Mouse (Mus musculus) adrenal gland, postnatal 25 days (tissue): ENCODE data around the gene Cat. TPM values are rescaled to one million over a fixed set of nuclear protein-coding genes. Genes with fewer than 3 reads are reported as not detected.

Source experiments
- DNase-seq: peaks from one replicate; pipeline ENCODE4 v3.0.0; 2021; ENCODE audit warnings: mixed read lengths
- long read RNA-seq: library from polyadenylated mRNA; stranded (forward); transcript quantifications from one replicate; pipeline ENCODE4 v2.0.0, GENCODE M21; 2021
- total RNA-seq: library from RNA; stranded (reverse); gene quantifications from 2 replicates; pipeline ENCODE4 v1.2.3, GENCODE M21; 2021

The Cat gene
- 332 and 416 TPM in 2 replicates for total RNA-seq
- long read RNA-seq, transcript Cat-201 (13 exons, 2,613 nt) = major isoform, 1,238 of 1,465 reads
- long read RNA-seq, partial matches to known transcripts = 193 of 1,465 reads
- long read RNA-seq, other reads (novel, unspliced or antisense) = 34 of 1,465 reads

DNA sequence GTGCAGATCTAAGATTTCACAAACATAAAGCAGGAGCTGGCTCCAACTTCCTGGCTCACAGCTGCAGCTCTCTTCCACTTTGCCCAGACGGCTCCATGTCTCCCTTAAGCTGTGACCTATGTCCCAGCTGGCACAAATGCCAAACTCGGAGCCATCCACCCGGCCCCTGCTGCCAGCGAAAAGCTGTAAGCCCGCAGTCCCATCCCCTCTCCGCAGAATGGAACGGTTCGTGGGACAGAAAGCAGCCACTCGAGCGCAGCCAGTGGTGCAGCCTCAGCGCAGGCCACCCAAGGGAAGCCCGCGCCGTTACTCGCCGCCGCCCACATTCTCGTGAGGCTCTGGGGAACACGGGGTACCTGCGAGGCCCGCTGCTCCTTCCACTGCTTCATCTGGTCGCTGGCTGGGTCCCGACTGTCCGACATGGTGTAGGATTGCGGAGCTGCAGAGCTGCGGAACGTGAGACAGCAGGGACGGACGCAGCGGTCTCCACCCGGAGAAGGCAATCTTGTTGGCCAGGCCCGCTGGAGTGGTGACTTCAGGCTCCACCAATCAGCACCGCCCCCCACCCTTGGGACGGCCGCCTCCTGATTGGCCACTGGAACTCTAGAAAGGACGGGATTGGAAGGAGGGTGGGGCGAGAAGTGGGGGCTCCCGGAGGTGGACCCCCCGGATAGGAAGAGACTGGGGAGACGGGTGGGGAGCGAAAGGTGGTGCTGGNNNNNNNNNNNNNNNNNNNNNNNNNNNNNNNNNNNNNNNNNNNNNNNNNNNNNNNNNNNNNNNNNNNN is at the start of gene Cat:
Gene Cat, minus strand, starts transcription at position 544 of the 785 bp plus-strand sequence.
- DNase-seq = peak; percentile 97

DNA sequence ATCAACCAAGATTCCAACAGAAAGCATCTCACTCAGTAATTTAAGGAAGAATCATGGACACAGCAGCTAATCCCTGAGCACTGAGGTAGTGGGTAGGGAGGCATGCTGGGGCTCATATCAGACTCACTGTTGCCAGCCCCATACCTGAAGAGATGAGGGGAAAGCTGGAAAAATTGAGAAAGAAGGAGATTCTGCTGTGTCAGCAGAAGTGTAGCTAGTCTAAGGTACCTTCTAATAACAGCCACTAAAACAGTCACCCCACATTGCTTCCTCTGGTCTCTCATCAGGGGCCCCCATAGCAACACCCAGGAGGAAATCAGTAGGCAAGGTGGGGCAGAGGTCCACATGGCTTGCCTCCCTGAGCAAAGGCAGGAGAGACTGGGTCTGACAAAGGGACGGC is 40.6 kb upstream of the Cat start:
- DNase-seq = no peak

DNA sequence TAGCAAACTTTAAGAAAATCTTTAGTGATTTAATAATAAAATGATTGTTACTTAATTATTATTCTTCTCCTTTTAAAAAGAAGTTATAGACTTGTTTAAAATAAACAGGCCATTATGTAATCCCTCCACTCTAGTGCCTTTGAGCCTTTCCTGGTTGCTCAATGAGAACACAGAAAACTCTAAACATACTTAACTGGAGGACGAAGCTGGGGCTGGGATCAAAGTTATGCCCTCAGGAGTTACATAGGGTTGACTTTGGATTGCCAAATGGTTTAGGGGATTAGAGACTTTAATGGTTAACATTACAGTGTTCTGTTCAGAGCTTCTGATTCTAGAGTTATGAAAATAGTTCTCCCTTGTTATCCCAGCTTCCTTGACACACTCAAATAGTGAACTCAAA is 31.5 kb upstream of the Cat start:
- no peak for DNase-seq

DNA sequence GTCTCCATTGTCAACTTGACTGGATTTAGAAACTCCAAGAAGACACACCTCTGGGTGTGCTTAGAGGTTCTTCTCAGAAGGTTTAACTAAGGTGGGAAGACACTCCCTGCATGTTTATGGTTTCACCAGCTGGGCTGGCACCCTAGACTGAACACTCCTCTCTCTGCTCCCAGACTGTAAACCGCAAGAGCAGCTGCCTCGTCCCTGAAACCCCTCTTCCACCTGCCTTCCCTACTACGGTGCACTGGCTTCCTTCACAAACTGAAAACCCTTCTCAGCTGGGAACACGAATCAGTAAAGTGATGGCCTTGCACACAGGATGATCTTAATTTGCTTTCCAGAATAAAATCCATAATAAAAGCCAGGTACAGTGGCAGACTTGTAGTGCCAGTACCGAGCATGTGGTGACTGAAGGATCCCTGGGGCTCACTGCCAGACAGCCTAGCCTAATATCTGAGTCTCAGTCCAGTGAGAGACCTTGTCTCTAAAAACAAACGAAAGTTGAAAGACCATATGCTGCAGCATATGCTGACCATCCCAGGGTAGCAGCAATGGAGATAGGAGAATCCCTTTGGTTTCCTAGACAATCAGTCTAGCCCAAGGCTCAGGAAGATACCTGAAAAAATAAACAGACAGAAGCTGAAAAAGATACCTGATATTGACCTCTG is 30.7 kb upstream of the Cat start:
- no peak for DNase-seq

DNA sequence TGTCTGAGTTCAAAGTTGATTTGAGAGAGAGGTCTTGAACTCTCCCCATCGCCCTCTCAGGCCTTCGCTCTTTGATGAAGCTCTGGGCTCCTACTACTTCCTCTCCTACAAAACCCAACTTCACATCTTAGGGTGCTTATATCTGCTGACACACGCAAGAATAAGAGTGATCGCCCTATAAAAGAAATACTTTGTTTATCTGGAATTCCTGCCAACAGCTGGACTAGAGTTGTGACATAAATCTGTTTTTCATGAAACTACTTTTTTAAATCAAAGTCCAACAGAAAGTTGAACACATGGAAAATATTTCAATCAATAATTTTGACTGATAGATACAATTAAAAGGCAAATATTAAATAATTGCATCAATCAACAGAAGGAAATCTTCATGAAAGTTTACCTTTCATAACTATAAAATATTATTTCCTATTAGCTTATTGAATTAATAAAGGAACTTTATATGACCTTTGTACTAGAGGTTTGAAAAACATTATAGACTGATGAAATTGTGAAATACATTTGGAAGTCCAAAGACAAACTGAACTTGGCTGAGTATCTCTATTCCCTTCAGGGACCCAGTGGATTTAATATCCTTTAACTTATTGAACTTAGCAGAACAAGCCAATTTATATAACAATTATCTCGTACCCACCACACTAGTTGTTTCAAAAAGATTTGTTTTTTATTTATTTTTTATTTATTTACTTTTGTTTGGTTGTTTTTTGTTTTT is 27.3 kb upstream of the Cat start:
- no peak for DNase-seq

DNA sequence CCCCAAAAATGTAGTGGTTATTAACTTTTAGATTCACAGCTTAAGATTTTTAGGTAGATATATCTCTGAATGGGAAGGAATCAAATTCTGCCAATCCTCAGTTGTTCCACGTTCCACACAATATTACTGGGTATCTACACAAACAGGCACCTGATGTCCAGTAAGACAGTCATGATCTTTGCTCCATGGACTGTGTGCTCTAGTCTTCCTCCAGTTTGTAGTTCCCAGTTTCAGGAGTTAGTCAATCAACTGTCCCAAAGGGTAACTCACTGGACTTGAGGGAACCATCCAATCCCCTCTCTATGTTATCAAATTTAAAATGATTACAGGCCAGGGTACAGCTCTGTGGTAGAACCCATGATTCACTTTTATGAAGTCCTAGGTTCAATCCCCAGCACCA is 26.7 kb upstream of the Cat start:
- DNase-seq = no peak

DNA sequence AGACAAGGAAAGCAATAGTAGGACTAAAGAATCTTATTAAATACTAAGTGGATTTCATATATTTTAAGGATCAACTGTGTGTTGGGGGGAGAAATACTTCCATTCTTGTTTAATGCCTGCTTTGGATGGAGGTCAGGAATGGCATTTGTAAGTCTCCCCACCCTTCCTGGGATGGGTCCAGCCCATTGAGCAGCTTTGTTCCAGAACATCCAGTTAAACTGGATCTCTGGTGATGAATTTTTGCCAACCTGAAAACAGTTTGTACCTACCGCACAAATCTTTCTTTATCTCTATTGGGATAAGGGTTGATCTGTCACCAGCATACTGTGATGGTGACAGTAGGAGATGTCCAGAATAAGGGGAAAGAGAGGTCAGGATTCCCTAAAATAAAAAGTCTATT is 26.1 kb upstream of the Cat start:
- DNase-seq = no peak

DNA sequence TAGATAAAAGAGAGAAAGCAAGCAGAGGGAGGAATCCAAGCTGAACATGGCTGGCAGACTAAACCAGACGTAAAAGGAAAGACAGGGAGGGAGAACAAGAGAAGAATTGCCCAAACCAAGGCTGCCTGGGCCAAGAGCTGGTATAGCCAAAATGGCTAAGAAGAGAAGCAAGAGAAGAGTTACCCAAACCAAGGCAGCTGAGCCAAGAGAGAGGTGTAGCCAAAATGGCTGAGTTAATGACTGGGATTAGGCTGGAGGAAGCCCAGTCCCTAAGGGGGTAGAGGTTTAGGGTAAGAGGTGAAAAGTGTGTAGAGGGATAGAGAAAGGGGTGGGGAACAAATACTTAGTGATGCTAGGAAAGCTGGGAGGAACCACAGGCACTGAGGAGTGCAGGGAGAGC is 22.7 kb upstream of the Cat start:
- no peak for DNase-seq

DNA sequence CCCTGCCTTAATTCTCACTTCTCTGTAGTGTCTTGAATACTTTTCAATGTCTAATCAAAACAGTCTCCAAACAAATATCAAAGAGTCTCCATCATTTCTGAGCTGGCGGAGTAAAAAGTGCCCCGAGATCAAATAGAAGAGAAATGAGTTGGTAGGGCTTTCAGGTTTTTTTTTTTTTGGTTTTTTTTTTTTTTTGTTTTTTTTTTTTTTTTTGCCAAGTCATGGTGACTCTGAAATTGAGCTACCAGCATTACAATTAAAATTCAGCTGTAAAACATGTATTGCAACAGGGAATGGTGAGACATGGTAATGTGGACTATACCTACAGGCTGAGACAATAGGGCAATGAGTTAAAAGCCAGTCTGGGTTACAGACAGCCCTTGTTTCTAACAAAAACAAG is 21.0 kb upstream of the Cat start:
- no peak for DNase-seq

DNA sequence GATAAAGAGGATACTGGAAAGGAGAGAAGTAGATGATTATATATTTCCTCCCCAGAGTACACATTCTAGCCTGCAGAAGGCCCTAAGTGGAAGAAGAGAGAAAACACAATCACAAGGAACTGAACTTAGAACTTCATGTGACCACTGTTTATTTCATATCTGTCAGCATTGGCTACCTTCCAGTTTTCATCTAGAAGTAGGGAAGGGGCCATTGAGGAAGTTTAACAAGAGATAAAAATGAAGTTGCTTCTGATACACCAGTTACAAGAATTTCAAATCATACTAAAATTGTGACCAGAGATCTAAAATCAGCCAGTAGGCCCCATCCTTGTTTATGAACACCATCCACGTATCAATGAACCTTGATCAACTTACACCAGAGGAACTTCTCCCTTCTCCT is 19.5 kb upstream of the Cat start:
- DNase-seq = no peak

DNA sequence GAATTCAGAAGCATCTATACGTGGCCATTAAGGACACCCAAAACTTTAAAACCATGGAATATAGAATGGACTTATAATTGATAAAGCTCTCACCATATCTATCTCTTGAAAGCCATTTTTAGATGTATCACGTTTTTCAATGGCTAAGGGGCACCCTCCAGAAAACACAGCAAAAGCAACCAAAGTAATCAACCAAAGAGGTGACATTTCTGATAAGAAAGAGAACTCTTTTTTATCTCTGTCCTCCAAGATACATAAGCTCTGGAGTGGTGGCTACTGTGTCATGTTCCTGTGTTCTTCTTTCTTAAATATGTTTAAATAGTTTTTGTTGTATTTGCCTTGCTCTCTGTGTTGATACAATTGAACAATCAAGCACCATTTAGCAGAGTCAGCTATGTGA is 15.8 kb upstream of the Cat start:
- DNase-seq = no peak

DNA sequence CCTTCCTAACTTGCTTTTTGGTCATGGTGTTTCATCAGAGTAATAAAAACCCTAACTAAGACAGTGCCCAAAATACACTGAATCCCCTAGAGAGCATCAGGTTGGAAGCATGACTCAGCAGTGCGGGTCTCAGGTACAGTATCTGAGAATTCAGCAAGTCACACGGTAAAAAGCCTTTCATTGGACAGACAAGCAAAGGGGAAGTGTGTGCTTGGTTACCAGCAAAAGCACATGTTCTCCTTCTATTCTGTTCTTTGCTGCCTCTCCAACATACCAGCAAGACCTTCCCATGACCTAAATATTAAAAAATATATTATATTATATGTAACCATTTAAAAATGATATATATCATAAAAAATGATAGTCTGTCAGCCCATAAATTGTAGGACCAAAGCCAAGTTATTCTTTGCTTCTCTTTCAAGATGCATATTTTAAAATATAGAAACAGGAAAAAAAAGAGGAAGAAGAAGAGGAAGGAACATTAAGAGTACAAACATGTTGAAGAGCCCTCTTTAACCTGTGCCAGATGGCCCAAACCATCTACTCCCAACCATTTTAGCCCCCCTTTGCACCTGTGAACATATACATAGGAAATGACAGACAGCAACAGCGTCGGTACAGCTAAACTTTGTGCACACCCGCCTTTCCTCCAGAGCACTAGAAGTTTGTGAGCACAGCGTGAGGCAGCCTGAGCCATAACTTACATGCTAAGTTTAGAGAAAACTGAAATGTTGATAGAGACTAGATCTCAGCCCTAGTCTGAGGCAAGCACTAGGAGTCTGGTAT is 10.9 kb upstream of the Cat start:
- no peak for DNase-seq

DNA sequence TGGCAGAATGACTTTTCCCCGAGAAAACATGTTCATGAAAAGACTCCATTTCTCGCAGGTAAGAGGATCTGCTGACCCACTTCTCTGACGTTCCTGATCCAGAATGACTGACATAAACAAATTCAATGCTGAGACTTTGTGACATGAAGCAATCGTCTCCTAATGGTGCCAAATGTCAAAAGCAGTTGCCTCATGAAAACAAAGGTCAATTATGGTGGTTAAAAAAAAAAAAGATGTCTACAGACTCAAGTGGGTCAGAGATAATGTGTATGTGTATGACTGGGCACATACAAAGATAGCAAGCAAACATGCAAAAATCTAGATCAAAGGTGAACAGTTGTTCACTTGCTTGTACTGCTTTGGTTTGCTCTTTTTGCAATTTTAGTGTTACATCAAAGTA is 8.9 kb upstream of the Cat start:
- DNase-seq = no peak

DNA sequence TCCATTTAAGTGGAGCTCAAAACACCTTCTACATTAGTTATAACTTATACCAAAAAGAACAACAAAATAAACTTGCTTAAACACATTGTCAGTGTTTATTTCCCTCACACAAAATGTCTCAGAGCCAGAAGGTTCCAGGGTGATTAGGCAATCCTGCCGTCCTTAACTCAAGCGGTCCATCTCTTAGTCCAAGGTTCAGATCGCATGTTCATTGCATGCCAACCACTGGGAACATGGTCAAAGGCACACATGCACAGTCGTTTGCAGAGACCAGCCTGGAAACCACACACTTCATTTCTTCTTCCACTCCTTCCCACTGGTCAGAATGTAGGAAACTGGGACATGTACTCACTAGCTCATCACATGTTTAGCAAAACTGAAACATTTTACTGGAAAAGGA is 7.6 kb upstream of the Cat start:
- no peak for DNase-seq

DNA sequence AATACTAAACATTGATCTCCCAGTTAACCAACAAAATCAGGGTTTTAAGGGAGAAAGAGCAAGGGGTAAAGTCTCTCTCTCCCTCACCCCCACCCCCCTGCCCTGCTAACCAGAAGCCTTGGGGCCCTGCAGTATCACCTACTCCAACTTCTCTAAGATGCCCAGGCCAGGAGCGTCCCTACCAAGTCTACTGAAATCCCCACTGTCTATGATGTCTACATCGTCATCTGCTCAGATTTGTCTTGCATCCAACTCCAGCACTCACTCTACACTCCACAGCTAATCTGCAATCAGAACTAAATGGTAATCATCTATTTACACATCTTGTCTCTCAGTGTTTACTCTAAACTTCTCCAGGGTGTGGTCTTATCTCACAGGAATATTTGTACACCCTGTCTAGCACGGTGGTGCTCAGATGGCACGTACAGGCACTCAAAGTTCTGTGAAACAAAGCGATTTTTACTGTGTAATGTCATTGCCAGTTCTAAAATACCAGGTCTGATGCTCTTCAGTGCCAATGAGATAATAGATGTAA is 907 bp downstream of the Cat start:
- DNase-seq = no peak

DNA sequence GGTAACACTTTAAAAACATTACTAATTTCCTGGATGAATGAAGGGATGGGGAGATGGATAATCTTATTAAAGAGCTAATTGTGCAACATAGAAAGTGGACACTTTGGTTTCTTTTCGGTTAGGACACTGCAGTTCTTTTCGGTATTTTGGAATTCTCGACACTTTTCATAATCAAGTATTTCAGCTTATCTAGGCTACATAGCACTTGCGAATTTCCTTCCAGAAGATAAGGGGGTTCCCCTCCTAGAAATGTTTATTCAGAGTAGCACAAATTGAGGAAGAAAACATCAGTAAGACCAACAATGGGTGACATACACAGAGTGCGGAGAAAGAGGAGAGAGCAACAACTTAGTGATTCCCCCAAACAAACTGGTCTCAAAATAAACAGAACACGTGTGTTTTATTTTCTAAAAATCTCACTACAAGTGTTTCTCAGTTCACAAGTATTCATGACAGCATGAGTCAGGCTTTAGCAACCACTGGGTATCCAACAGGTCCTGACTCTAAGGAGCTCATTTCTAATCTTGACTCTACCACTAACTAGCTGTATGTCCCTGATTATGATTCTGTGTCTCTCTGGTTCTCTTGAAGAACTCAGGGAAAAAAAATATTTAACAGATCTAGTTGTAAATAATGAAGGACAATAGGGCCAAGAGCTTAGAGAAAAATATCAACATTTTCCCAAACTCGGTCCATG is 1.5 kb downstream of the Cat start:
- no peak for DNase-seq

DNA sequence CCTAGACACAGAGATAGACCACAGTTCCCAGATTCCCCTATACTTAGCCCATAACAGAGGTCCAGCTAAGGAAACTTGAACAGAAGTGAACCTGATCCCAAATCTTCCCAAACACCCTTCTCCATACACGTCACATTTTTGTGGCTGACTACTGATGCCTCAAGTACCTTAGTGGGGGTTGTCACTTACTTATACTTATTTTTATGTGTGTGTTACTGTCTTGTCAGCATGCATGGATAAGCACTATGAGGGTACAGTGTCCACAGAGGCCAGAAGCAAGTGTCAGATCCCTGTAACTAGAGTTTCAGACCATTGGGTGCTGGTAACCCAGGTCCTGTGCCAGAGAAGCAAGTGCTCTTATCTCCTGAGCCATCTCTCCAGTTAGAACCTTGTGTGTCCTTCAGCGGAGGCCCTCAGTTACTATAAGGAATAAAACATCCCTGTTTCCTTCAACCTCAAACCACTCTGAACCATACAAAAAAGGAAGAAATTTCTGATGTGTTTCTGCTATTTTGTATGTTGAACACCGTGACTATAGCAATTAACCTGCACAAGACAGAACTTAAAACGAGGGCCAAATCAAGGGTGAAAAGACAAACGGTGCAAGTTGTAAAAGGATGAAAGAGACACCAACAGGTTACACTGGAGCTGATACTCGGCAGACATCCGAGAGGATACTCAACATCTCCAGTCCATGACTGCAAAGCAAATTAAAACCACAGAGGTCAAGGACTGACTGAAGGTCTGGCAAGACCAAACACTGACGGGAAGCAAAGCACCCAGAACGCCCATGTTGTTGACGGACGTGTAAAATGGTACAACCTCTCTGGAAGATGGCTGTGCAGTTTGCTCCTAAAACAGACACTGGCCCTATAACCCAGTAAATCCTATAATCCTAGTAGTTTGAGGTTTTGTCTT is 3.4 kb downstream of the Cat start:
- DNase-seq = no peak

DNA sequence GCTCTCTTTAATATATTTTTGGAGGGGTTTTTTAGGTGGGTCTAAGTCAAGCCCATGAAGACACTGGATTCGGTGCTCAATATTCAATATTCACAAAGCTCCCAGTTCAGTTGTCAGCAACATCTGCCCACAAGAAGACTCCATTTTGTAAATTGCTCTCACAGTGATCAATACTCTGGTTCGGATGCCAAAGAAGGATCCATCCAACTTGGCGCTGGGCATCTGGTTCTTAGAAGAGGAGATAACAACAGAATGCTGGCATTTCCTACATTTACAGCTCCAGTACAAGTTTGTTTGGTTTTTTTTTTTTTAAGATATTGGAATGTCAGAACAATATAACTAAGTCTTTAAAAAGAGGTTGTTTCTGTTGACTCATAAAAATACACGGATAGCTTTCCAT is 4.1 kb downstream of the Cat start:
- no peak for DNase-seq

DNA sequence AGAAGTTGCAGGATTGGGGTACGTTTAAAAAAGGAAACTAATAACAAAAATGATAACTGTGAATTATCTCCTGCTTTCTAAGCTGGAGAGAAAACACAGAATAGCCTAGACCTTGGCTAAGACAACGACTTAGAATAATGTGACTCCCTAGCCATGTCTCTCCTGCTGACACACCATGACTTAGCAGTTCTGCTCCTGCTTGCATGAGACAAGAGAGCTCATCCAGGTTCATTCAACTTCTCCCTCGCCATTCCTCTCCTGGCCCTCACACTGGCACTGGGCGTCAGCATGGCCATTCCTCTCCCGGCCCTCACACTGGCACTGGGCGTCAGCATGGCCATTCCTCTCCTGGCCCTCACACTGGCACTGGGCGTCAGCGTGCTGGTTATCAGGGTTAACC is 4.7 kb downstream of the Cat start:
- DNase-seq = no peak

DNA sequence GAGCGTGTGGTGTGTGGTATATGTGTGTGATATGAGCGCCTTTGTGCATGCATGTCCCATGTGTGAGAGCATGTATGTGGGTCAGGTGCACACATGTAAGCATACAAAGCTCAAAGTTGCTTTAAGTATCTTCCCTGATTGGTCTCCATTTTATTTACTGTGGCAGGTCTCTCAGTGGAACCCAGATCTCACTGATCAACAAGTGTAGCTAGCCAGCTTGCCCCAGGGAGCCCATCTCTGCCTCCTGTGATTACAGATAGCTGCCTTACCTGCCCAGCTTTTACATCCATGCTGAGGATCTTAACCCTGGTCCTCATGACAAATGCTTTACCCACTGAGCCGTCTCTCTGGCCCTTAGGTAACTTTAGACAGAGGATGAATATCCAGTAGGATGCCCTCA is 6.6 kb downstream of the Cat start:
- no peak for DNase-seq
